Mouse (Mus musculus): ENCODE measurements at regions not wholly inside any gene's neighbourhood (a gene's known extent, or its start where the extent isn't known, plus 50 kb on each side); places are given as distances from the start of the nearest gene placed in this dataset.

DNA sequence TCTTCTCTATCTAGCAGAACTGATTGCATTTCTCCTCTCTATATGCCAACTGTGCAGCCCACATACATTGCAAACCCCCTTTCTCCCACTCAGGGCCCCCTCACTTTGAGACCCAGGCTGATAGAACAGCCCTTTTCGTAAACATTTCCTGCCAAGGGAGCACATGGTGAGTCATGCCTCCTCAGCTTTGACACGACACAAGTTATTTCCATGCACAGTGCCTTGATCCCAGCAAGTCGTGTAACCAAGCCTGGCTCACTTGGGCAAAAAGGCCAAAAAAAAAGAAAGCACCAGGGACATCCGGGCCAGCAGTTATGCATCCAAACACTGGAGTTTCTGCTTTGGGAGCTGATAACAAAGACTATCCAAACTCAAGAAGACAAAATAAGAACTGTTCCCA, 221.4 kb downstream of the Prdm2 start:
- TF ChIP-seq CTCF (IDR thresholded peaks at IDR 0.05; ENCODE audit: extremely low read depth, insufficient read depth, insufficient read length, insufficient replicate concordance) (no peak), POLR2A (IDR thresholded peaks at IDR 0.05; ENCODE audit: low read depth, low read length) (no peak)
- no peaks in the 10 kb centered on the region for H3K27me3 ChIP-seq (ENCODE audit: control insufficient read depth, insufficient read depth, low read length)
- no peak for DNase-seq (ENCODE audit: low read depth in 1 of 2, low spot score in 2 of 2)
- WGBS: 35% methylated on average over 4 of the region's 4 CpGs
- H3K4me1 ChIP-seq (ENCODE audit: control insufficient read depth, insufficient read depth, insufficient read length): no peaks in the 10 kb centered on the region
- no peaks in the 10 kb centered on the region for H3K36me3 ChIP-seq (ENCODE audit: control insufficient read depth, insufficient read depth, low read length)
- no peak overlapping the region for H3K4me3 ChIP-seq (ENCODE audit: extremely low read depth, insufficient read depth, insufficient read length)
- H3K27ac ChIP-seq (ENCODE audit: insufficient read depth, low read length): no peak overlapping the region

DNA sequence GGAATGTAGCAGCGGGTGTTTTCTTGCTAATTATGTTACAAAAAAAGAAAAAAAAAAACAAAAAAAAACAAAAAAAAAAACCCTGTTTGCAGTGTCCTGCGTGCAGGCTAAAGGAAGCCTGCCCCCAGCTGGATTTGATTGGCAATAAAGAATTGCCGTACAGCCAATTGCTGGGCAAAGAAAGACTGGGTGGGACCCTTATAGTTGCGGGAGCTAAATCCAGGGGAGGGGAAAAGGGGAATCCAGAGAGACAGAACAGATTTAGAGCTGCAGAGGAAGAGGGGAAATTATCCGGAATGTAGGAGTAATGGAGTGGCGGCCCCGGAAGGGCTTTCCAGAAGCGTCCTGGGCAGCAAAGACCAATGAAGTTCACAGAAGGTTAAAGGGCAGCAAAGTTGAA, 223.6 kb downstream of the Prdm2 start:
- Histone ChIP-seq H3K27ac (ENCODE audit: insufficient read depth, low read length) (no peak overlapping the region), H3K27me3 (ENCODE audit: control insufficient read depth, insufficient read depth, low read length) (no peaks in the 10 kb centered on the region), H3K4me1 (ENCODE audit: control insufficient read depth, insufficient read depth, insufficient read length) (no peaks in the 10 kb centered on the region), H3K36me3 (ENCODE audit: control insufficient read depth, insufficient read depth, low read length) (no peaks in the 10 kb centered on the region), H3K4me3 (ENCODE audit: extremely low read depth, insufficient read depth, insufficient read length) (no peak overlapping the region)
- 30% methylated on average over 8 of the region's 8 CpGs for WGBS
- TF ChIP-seq POLR2A (IDR thresholded peaks at IDR 0.05; ENCODE audit: low read depth, low read length): no peak
- TF ChIP-seq CTCF (IDR thresholded peaks at IDR 0.05; ENCODE audit: extremely low read depth, insufficient read depth, insufficient read length, insufficient replicate concordance): no peak
- no peak for DNase-seq (ENCODE audit: low read depth in 1 of 2, low spot score in 2 of 2)

DNA sequence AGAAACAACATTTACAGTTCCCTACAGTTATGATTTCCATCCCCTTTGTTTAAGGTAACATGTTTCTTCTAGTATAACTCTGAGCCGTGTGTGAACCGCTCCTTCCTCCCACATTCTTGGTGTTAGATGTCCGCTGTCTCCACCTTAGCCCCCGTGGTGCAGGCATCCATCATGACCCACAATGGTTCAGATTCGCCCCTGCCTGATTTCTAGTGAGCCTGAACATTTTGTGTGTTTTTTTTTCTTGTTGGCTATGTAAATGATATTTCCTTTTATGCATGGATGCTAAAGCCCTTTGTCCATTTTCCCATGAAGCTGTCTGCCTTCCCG, 229.5 kb downstream of the Prdm2 start:
- Histone ChIP-seq H3K4me1 (ENCODE audit: control insufficient read depth, insufficient read depth, insufficient read length) (no peaks in the 10 kb centered on the region), H3K4me3 (ENCODE audit: extremely low read depth, insufficient read depth, insufficient read length) (no peak overlapping the region), H3K36me3 (ENCODE audit: control insufficient read depth, insufficient read depth, low read length) (no peaks in the 10 kb centered on the region), H3K27ac (ENCODE audit: insufficient read depth, low read length) (no peak overlapping the region), H3K27me3 (ENCODE audit: control insufficient read depth, insufficient read depth, low read length) (no peaks in the 10 kb centered on the region)
- DNase-seq (ENCODE audit: low read depth in 1 of 2, low spot score in 2 of 2): no peak
- no peak for TF ChIP-seq CTCF (IDR thresholded peaks at IDR 0.05; ENCODE audit: extremely low read depth, insufficient read depth, insufficient read length, insufficient replicate concordance)
- no peak for TF ChIP-seq POLR2A (IDR thresholded peaks at IDR 0.05; ENCODE audit: low read depth, low read length)
- WGBS: 77% methylated on average over 6 of the region's 6 CpGs

DNA sequence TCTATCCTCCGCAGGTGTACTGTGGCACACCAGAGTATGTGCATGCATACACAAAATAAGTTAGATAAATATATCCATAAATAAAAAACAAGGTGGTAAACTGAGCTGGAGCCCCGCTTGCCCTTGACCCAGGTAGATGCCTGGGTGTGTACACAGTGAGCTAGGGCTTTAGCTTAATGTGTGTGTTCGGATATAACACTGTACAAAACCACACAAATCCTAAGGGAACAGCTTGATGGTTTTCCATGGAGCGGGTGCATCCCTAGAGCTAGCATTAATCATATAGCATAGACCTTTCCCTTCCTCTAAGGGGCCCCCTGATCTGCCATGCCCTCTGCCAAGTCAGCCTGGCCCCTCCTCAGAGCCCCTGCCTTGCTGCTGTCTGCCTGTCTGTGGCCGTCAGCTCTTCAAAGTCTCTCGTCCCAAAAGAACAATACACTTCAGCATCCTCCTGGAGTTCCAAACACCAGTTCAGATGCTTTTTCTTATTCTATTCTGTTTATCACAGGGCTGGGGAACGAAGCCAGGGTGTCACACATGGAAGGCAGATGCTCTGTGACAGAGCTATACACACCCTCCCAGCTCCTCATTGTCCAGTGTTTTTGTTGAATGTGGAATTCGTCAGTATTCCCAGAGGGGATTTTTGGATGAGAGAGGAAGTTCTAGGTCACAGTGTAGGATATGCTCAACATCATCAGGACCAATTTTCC, 230.1 kb downstream of the Prdm2 start:
- WGBS: 75% methylated on average over 8 of the region's 8 CpGs
- no peak overlapping the region for H3K4me3 ChIP-seq (ENCODE audit: extremely low read depth, insufficient read depth, insufficient read length)
- TF ChIP-seq POLR2A (IDR thresholded peaks at IDR 0.05; ENCODE audit: low read depth, low read length): no peak
- TF ChIP-seq CTCF (IDR thresholded peaks at IDR 0.05; ENCODE audit: extremely low read depth, insufficient read depth, insufficient read length, insufficient replicate concordance): no peak
- no peaks in the 10 kb centered on the region for H3K4me1 ChIP-seq (ENCODE audit: control insufficient read depth, insufficient read depth, insufficient read length)
- no peaks in the 10 kb centered on the region for H3K36me3 ChIP-seq (ENCODE audit: control insufficient read depth, insufficient read depth, low read length)
- H3K27me3 ChIP-seq (ENCODE audit: control insufficient read depth, insufficient read depth, low read length): no peaks in the 10 kb centered on the region
- no peak for DNase-seq (ENCODE audit: low read depth in 1 of 2, low spot score in 2 of 2)
- no peak overlapping the region for H3K27ac ChIP-seq (ENCODE audit: insufficient read depth, low read length)

DNA sequence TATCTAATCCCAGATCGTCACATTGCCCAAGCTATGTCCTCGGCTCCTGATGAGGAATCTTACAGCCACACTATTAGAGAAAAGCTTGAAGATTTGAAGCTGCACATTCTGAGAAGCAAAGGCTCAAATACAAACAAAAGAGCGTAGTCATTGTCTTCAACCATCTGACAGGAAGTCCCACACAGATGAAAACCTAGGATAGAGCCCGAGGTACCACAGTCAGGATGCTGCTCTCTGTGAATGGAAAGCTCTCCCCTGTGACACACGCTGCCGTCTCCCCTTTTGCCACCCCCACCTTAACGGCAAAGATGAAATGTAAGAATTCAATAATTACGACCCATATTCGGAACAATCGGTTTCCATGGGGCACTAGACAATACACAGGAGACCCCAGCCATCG, 237.2 kb downstream of the Prdm2 start:
- H3K4me1 ChIP-seq (ENCODE audit: control insufficient read depth, insufficient read depth, insufficient read length): no peaks in the 10 kb centered on the region
- WGBS: 24% methylated on average over 11 of the region's 11 CpGs
- DNase-seq (ENCODE audit: low read depth in 1 of 2, low spot score in 2 of 2): no peak
- H3K36me3 ChIP-seq (ENCODE audit: control insufficient read depth, insufficient read depth, low read length): no peaks in the 10 kb centered on the region
- no peak overlapping the region for H3K27ac ChIP-seq (ENCODE audit: insufficient read depth, low read length)
- no peak overlapping the region for H3K4me3 ChIP-seq (ENCODE audit: extremely low read depth, insufficient read depth, insufficient read length)
- no peak for TF ChIP-seq CTCF (IDR thresholded peaks at IDR 0.05; ENCODE audit: extremely low read depth, insufficient read depth, insufficient read length, insufficient replicate concordance)
- TF ChIP-seq POLR2A (IDR thresholded peaks at IDR 0.05; ENCODE audit: low read depth, low read length): no peak
- no peaks in the 10 kb centered on the region for H3K27me3 ChIP-seq (ENCODE audit: control insufficient read depth, insufficient read depth, low read length)

DNA sequence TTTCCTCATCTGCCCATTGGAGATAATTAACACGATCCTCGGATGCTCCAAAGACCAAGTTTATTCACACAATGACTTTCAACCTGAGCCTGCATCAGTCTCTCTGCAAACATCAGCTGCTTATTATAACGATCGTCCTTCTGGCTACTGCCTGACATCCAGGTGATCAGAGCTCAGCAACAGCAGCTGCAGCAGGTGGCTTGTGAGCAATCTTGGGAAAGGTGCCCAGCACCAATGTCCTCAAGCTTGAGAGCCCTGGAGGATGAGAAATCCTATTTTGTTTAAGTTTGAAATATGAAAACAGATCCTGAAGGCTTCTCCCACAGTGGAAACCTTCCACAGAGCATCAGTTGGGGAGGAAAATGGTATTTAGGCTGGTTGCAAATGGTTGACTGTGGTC, 242.8 kb downstream of the Prdm2 start:
- 82% methylated on average over 4 of the region's 4 CpGs for whole genome bisulfite sequencing
- Histone ChIP-seq H3K4me3 (ENCODE audit: extremely low read depth, insufficient read depth, insufficient read length) (no peak overlapping the region), H3K27me3 (ENCODE audit: control insufficient read depth, insufficient read depth, low read length) (no peaks in the 10 kb centered on the region), H3K36me3 (ENCODE audit: control insufficient read depth, insufficient read depth, low read length) (no peaks in the 10 kb centered on the region), H3K4me1 (ENCODE audit: control insufficient read depth, insufficient read depth, insufficient read length) (no peaks in the 10 kb centered on the region), H3K27ac (ENCODE audit: insufficient read depth, low read length) (no peak overlapping the region)
- no peak for TF ChIP-seq POLR2A (IDR thresholded peaks at IDR 0.05; ENCODE audit: low read depth, low read length)
- no peak for TF ChIP-seq CTCF (IDR thresholded peaks at IDR 0.05; ENCODE audit: extremely low read depth, insufficient read depth, insufficient read length, insufficient replicate concordance)
- no peak for DNase-seq (ENCODE audit: low read depth in 1 of 2, low spot score in 2 of 2)

DNA sequence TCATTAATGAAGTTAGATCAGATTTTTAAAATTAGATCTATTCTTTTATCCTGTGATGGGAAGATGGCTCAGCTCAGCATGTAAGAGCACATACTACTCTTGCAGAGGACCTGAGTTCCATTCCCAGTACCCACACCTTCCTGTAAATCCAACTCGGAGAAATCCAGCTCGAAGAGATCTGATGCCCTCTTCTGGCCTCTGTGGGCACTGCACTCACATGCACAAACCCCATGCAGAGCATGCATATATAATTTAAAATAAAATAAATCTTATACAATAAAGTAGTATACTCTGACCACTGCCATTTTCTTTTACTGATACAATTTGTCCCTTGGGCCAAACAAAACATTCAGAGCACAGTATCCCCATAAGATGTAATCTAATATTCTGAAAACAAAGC, 245.2 kb downstream of the Prdm2 start:
- H3K36me3 ChIP-seq (ENCODE audit: control insufficient read depth, insufficient read depth, low read length): no peaks in the 10 kb centered on the region
- no peaks in the 10 kb centered on the region for H3K27me3 ChIP-seq (ENCODE audit: control insufficient read depth, insufficient read depth, low read length)
- H3K4me1 ChIP-seq (ENCODE audit: control insufficient read depth, insufficient read depth, insufficient read length): no peaks in the 10 kb centered on the region
- H3K4me3 ChIP-seq (ENCODE audit: extremely low read depth, insufficient read depth, insufficient read length): no peak overlapping the region
- H3K27ac ChIP-seq (ENCODE audit: insufficient read depth, low read length): no peak overlapping the region
- TF ChIP-seq POLR2A (IDR thresholded peaks at IDR 0.05; ENCODE audit: low read depth, low read length) (no peak), CTCF (IDR thresholded peaks at IDR 0.05; ENCODE audit: extremely low read depth, insufficient read depth, insufficient read length, insufficient replicate concordance) (no peak)
- DNase-seq (ENCODE audit: low read depth in 1 of 2, low spot score in 2 of 2): no peak
- 92% methylated on average over 2 of the region's 2 CpGs for WGBS
